Mouse (Mus musculus): ENCODE measurements around the gene Sema3d.
A peak's percentile ranks its signal among the peaks of the same experiment; 100 is the strongest.

Gene Sema3d

GRCm38 (mm10) chr5:12383133-12383959 lies at the start of gene Sema3d:
Gene Sema3d, plus strand, starts transcription at chr5:12383385.
- peak; percentile 72 for DNase-seq (ENCODE audit: low read depth, low spot score)

- no peak for DNase-seq (ENCODE audit: low read depth, low spot score)
Measured at GRCm38 (mm10) chr5:12377261-12377660, 5.9 kb upstream of the Sema3d start.

- DNase-seq (ENCODE audit: low read depth, low spot score): no peak
Measured at GRCm38 (mm10) chr5:12378900-12379299, 4.3 kb upstream of the Sema3d start.

GRCm38 (mm10) chr5:12382010-12382409 lies 1.2 kb upstream of the Sema3d start:
- DNase-seq (ENCODE audit: low read depth, low spot score): no peak

GRCm38 (mm10) chr5:12383960-12384285 lies 738 bp downstream of the Sema3d start:
- no peak for DNase-seq (ENCODE audit: low read depth, low spot score)

- DNase-seq (ENCODE audit: low read depth, low spot score): no peak
Measured at GRCm38 (mm10) chr5:12392667-12393066, 9.5 kb downstream of the Sema3d start.

- no peak for DNase-seq (ENCODE audit: low read depth, low spot score)
Measured at GRCm38 (mm10) chr5:12399271-12399670, 16.1 kb downstream of the Sema3d start.

GRCm38 (mm10) chr5:12404229-12404628 lies 21.0 kb downstream of the Sema3d start:
- DNase-seq (ENCODE audit: low read depth, low spot score): no peak

GRCm38 (mm10) chr5:12412595-12412994 lies 29.4 kb downstream of the Sema3d start:
- DNase-seq (ENCODE audit: low read depth, low spot score): no peak

- peak; percentile 38 for DNase-seq (ENCODE audit: low read depth, low spot score)
Measured at GRCm38 (mm10) chr5:12423264-12423663, 40.1 kb downstream of the Sema3d start.

GRCm38 (mm10) chr5:12441737-12442136 lies 58.6 kb downstream of the Sema3d start:
- peak; percentile 86 for DNase-seq (ENCODE audit: low read depth, low spot score)

- DNase-seq (ENCODE audit: low read depth, low spot score): peak; percentile 67
Measured at GRCm38 (mm10) chr5:12442176-12443105, 59.3 kb downstream of the Sema3d start.

GRCm38 (mm10) chr5:12451089-12451488 lies 67.9 kb downstream of the Sema3d start:
- DNase-seq (ENCODE audit: low read depth, low spot score): no peak

GRCm38 (mm10) chr5:12454946-12455345 lies 71.8 kb downstream of the Sema3d start:
- DNase-seq (ENCODE audit: low read depth, low spot score): no peak

- no peak for DNase-seq (ENCODE audit: low read depth, low spot score)
Measured at GRCm38 (mm10) chr5:12457509-12457908, 74.3 kb downstream of the Sema3d start.

GRCm38 (mm10) chr5:12467568-12468336 lies 84.6 kb downstream of the Sema3d start:
- DNase-seq (ENCODE audit: low read depth, low spot score): no peak

GRCm38 (mm10) chr5:12474904-12475638 lies 91.9 kb downstream of the Sema3d start:
- no peak for DNase-seq (ENCODE audit: low read depth, low spot score)

- no peak for DNase-seq (ENCODE audit: low read depth, low spot score)
Measured at GRCm38 (mm10) chr5:12475639-12475916, 92.4 kb downstream of the Sema3d start.

GRCm38 (mm10) chr5:12487926-12488325 lies 104.7 kb downstream of the Sema3d start:
- DNase-seq (ENCODE audit: low read depth, low spot score): no peak

GRCm38 (mm10) chr5:12491704-12492103 lies 108.5 kb downstream of the Sema3d start:
- DNase-seq (ENCODE audit: low read depth, low spot score): no peak

- peak; percentile 59 for DNase-seq (ENCODE audit: low read depth, low spot score)
Measured at GRCm38 (mm10) chr5:12498227-12498928, 115.2 kb downstream of the Sema3d start.

All from forelimb bud, embryonic 11.5 days (tissue).